Mouse (Mus musculus) neural tube, embryonic 13.5 days (tissue): ENCODE results near the gene Gm21953. TPM values are rescaled to one million over a fixed set of nuclear protein-coding genes. Genes with fewer than 3 reads are reported as not detected.
"Not testable (repeated sequence)": the region's sequence is repeated elsewhere in the genome, so short reads cannot be mapped to it uniquely, and the experiment has no call there.

ENCODE experiments used
- ATAC-seq: fragments of 200-750 bp; cut with Nextera tagmentation; 2 replicates; pipeline ENCODE4 v1.8.0; 2017; ENCODE audit warnings: low read depth, mild to moderate bottlenecking, moderate TSS enrichment, moderate library complexity
- H3K27ac ChIP-seq: fragments of 300-500 bp; sonication (generic); replicated peaks from 2 replicates; pipeline ENCODE4 v1.5.1; 2015; ENCODE audit warnings: moderate library complexity, mild to moderate bottlenecking, inconsistent platforms
- H3K27me3 ChIP-seq: fragments of 300-500 bp; sonication (generic); 2 replicates; pipeline ENCODE4 v1.6.1; 2015; ENCODE audit warnings: mild to moderate bottlenecking, inconsistent platforms
- H3K36me3 ChIP-seq: fragments of 300-500 bp; sonication (generic); 2 replicates; pipeline ENCODE4 v1.6.1; 2015; ENCODE audit warnings: mild to moderate bottlenecking, inconsistent platforms
- H3K4me1 ChIP-seq: fragments of 300-500 bp; sonication (generic); replicated peaks from 2 replicates; pipeline ENCODE4 v1.6.1; 2015; ENCODE audit warnings: inconsistent platforms
- H3K4me2 ChIP-seq: fragments of 300-500 bp; sonication (generic); 2 replicates; pipeline ENCODE4 v1.6.1; 2015; ENCODE audit warnings: inconsistent platforms, mild to moderate bottlenecking, moderate library complexity
- H3K4me3 ChIP-seq: fragments of 300-500 bp; sonication (generic); 2 replicates; pipeline ENCODE4 v1.5.1; 2015; ENCODE audit warnings: mild to moderate bottlenecking, inconsistent platforms
- H3K9ac ChIP-seq: fragments of 300-500 bp; sonication (generic); 2 replicates; pipeline ENCODE4 v1.6.1; 2015; ENCODE audit warnings: moderate library complexity, mild to moderate bottlenecking, inconsistent platforms
- H3K9me3 ChIP-seq: fragments of 300-500 bp; sonication (generic); 2 replicates; pipeline ENCODE4 v1.6.1; 2016; ENCODE audit warnings: inconsistent platforms
- WGBS: fragments of 180-500 bp; shearing (Covaris S2); methylation state at CpG from one replicate; pipeline ENCODE4 v1.1.7; 2015; 5-methylcytosine and 5-hydroxymethylcytosine counted together
- polyA plus RNA-seq: library from polyadenylated mRNA; unstranded; fragments of >200 nt; fragmentation: Nextera tagmentation; extraction: Ambion mirVana; gene quantifications from 2 replicates; pipeline ENCODE4 v1.2.1, GENCODE M21; 2015

The Gm21953 gene
- not detected in 2 replicates for polyA plus RNA-seq

DNA sequence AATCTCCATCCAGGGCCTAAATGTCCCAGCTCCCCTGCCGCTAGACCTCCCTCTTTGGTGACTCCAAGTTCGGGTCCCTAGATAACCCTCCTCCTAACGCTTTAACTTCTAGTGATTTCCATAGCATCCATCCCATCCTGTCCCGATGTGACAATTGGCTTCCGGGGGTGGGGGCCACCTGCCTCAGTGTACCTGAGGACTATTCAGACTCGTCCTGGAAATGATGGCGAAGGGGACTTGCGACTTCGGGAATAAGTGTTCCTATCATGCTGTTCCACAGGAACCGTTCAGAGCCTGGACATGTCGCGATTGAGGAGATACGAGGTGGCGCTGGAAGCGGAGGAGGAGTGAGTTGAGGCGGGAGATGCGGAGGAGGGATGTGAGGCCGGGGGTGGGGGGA, at the start of gene Gm21953:
Gene Gm21953, plus strand, starts transcription at position 301 of the 400 bp plus-strand sequence.
- not testable (repeated sequence) for H3K4me2 ChIP-seq, H3K9me3 ChIP-seq, H3K27me3 ChIP-seq, H3K9ac ChIP-seq, H3K27ac ChIP-seq, H3K4me3 ChIP-seq, H3K4me1 ChIP-seq, ATAC-seq, H3K36me3 ChIP-seq
- WGBS, result no CpG with 5 or more reads among the region's 18 CpGs

- H3K9ac ChIP-seq, H3K36me3 ChIP-seq, H3K9me3 ChIP-seq, ATAC-seq, H3K4me2 ChIP-seq, H3K4me1 ChIP-seq, H3K27ac ChIP-seq, H3K4me3 ChIP-seq, H3K27me3 ChIP-seq: not testable (repeated sequence)
- no CpG with 5 or more reads among the region's 5 CpGs for WGBS
Observed at GRCm38 (mm10) chr4:42255467-42255866, 38.6 kb upstream of the Gm21953 start, which contains the start of gene Ccl21b. TSS of gene Ccl21b (plus strand) at chr4:42255767.

- not testable (repeated sequence) for H3K27me3 ChIP-seq, H3K4me3 ChIP-seq, ATAC-seq, H3K27ac ChIP-seq, H3K9ac ChIP-seq, H3K36me3 ChIP-seq, H3K4me1 ChIP-seq, H3K9me3 ChIP-seq, H3K4me2 ChIP-seq
- no CpG with 5 or more reads among the region's 1 CpGs for WGBS
Observed at GRCm38 (mm10) chr4:42318034-42318433, 24.0 kb downstream of the Gm21953 start, which contains the start of gene Fam205a3. TSS of gene Fam205a3 (plus strand) at chr4:42318334.

Other genes starting within 250 kb of the Gm21953 start
- gene Gm3893, start 203.1 kb upstream of the Gm21953 start, polyA plus RNA-seq, result not detected in 2 replicates
- gene Gm13304, start 179.4 kb upstream of the Gm21953 start, polyA plus RNA-seq, result not detected in 2 replicates
- 0.92 TPM in 1 of 2 replicates, not detected in the other for gene Gm13306, start 140.8 kb upstream of the Gm21953 start, polyA plus RNA-seq
- not detected in 2 replicates for gene Gm13305, start 125.7 kb upstream of the Gm21953 start, polyA plus RNA-seq
- not detected in 2 replicates for gene Gm10600, start 53.6 kb upstream of the Gm21953 start, polyA plus RNA-seq
- gene Ccl21b, start 38.5 kb upstream of the Gm21953 start, polyA plus RNA-seq, result not detected in 2 replicates
- gene Fam205a3, start 24.1 kb downstream of the Gm21953 start, polyA plus RNA-seq, result not detected in 2 replicates
- not detected in 2 replicates for gene Gm21586, start 145.1 kb downstream of the Gm21953 start, polyA plus RNA-seq
- gene Gm2163, start 172.5 kb downstream of the Gm21953 start, polyA plus RNA-seq, result 0.18 TPM in 1 of 2 replicates, not detected in the other
- gene Fam205a2, start 233.9 kb downstream of the Gm21953 start, polyA plus RNA-seq, result not detected in 2 replicates